Mouse (Mus musculus) liver, adult 2 months (tissue): ENCODE measurements around the gene Espn. TPM values are rescaled to one million over a fixed set of nuclear protein-coding genes. Genes with fewer than 3 reads are reported as not detected.

Experiments used
- DNase-seq: peaks from one replicate; pipeline ENCODE4 v3.0.0-alpha.2; 2011; ENCODE audit warnings: low read depth, low spot score; ENCODE audit errors: extremely low read depth
- H3K27ac ChIP-seq: fragments of 200-500 bp; replicated peaks from 2 replicates; pipeline ENCODE4 v1.5.1; 2012; ENCODE audit warnings: low read depth, mild to moderate bottlenecking, control low read depth, inconsistent platforms, low read length; ENCODE audit not compliant: insufficient read depth
- H3K27me3 ChIP-seq: fragments of 200-500 bp; 2 replicates; pipeline ENCODE4 v1.6.1; 2012; ENCODE audit warnings: mild to moderate bottlenecking, moderate library complexity, low read length, inconsistent platforms; ENCODE audit not compliant: control insufficient read depth, insufficient read depth
- H3K36me3 ChIP-seq: fragments of 200-500 bp; 2 replicates; pipeline ENCODE4 v1.6.1; 2012; ENCODE audit warnings: low read length, inconsistent platforms; ENCODE audit not compliant: control insufficient read depth, insufficient read depth
- H3K4me1 ChIP-seq: fragments of 200-500 bp; 2 replicates; pipeline ENCODE4 v1.6.1; 2011; ENCODE audit warnings: low read length; ENCODE audit not compliant: control insufficient read depth, insufficient read depth
- H3K4me3 ChIP-seq: fragments of 200-500 bp; 2 replicates; pipeline ENCODE4 v1.5.1; 2011; ENCODE audit warnings: low read depth, mild to moderate bottlenecking, control low read depth, low read length, moderate library complexity; ENCODE audit not compliant: insufficient read depth
- H3K79me2 ChIP-seq: fragments of 200-500 bp; 2 replicates; pipeline ENCODE4 v1.6.1; 2012; ENCODE audit warnings: inconsistent platforms, mild to moderate bottlenecking, low read length, moderate library complexity; ENCODE audit not compliant: control insufficient read depth, insufficient read depth
- H3K9ac ChIP-seq: fragments of 200-500 bp; 2 replicates; pipeline ENCODE4 v1.6.1; 2012; ENCODE audit warnings: low read depth, mild to moderate bottlenecking, control low read depth, inconsistent platforms, low read length
- CTCF ChIP-seq: fragments of 200-500 bp; IDR thresholded peaks from 2 replicates; pipeline ENCODE4 v1.5.1; 2011; ENCODE audit warnings: low read depth, low read length, control low read depth
- POLR2A ChIP-seq: fragments of 200-500 bp; IDR thresholded peaks from 2 replicates; pipeline ENCODE4 v1.6.1; 2011; ENCODE audit warnings: low read length, control low read depth; ENCODE audit not compliant: insufficient read depth; ENCODE audit errors: extremely low read depth
- WGBS: fragments of 180-500 bp; shearing (Covaris S2); methylation state at CpG from one replicate; pipeline ENCODE4 v1.1.7; 2018; 5-methylcytosine and 5-hydroxymethylcytosine counted together
- polyA plus RNA-seq: library from polyadenylated mRNA; depleted of rRNA; stranded (reverse); fragments of >200 nt; gene quantifications from 2 replicates; pipeline ENCODE4 v1.2.3, GENCODE M21; 2012
- total RNA-seq: library from RNA; depleted of rRNA; stranded (reverse); fragments of >200 nt; gene quantifications from 2 replicates; pipeline ENCODE4 v1.2.3, GENCODE M21; 2014

Espn gene
- total and polyA plus RNA-seq, 2 experiments, result 0.28 to 1.4 TPM

GRCm38 (mm10) chr4:152140441-152140840 is 11.7 kb downstream of the Espn start:
- Histone ChIP-seq H3K9ac (no peak overlapping the region), H3K27ac (no peak overlapping the region), H3K36me3 (no peaks in the 10 kb centered on the region), H3K4me3 (no peak overlapping the region), H3K4me1 (peaks cover 5% of the 10 kb centered on the region; the same call in 1 of the 2 replicates), H3K79me2 (no peaks in the 10 kb centered on the region), H3K27me3 (no peaks in the 10 kb centered on the region)
- 30% methylated on average over 6 of the region's 6 CpGs for WGBS
- peak; percentile 83 for TF ChIP-seq CTCF
- no peak for TF ChIP-seq POLR2A
- DNase-seq, result peak; percentile 24

- peak overlapping the region; percentile 38; the same call in 1 of the 2 replicates for H3K9ac ChIP-seq
- H3K27ac ChIP-seq, result no peak overlapping the region
- peak; percentile 61 for DNase-seq
- H3K4me1 ChIP-seq, result peaks cover 5% of the 10 kb centered on the region; the same call in 1 of the 2 replicates
- H3K36me3 ChIP-seq, result no peaks in the 10 kb centered on the region
- peak overlapping the region; percentile 67 for H3K4me3 ChIP-seq
- no peaks in the 10 kb centered on the region for H3K27me3 ChIP-seq
- 3% methylated on average over 51 of the region's 51 CpGs for whole genome bisulfite sequencing
- H3K79me2 ChIP-seq, result no peaks in the 10 kb centered on the region
- TF ChIP-seq POLR2A (no peak), CTCF (peak; percentile 90)
Measured at GRCm38 (mm10) chr4:152138497-152139260, 13.5 kb downstream of the Espn start.

GRCm38 (mm10) chr4:152136876-152137250 is 15.3 kb downstream of the Espn start:
- no peak overlapping the region for H3K27ac ChIP-seq

GRCm38 (mm10) chr4:152136112-152136875 is 15.9 kb downstream of the Espn start:
- Histone ChIP-seq H3K9ac (no peak overlapping the region), H3K4me1 (peaks cover 5% of the 10 kb centered on the region; the same call in 1 of the 2 replicates), H3K79me2 (no peaks in the 10 kb centered on the region), H3K27me3 (no peaks in the 10 kb centered on the region), H3K27ac (no peak overlapping the region), H3K36me3 (no peaks in the 10 kb centered on the region), H3K4me3 (no peak overlapping the region)
- peak; percentile 18 for DNase-seq
- WGBS, result 58% methylated on average over 6 of the region's 6 CpGs
- no peak for TF ChIP-seq POLR2A
- peak; percentile 64 for TF ChIP-seq CTCF

More at GRCm38 (mm10) chr4:152136876-152137250, 15.3 kb downstream of the Espn start:
- H3K27me3 ChIP-seq, result no peaks in the 10 kb centered on the region
- no peak overlapping the region for H3K9ac ChIP-seq
- no peak for TF ChIP-seq CTCF
- TF ChIP-seq POLR2A, result no peak
- H3K36me3 ChIP-seq, result no peaks in the 10 kb centered on the region
- no peaks in the 10 kb centered on the region for H3K79me2 ChIP-seq
- WGBS, result 98% methylated on average over 2 of the region's 2 CpGs
- H3K4me1 ChIP-seq, result peaks cover 5% of the 10 kb centered on the region; the same call in 1 of the 2 replicates
- H3K4me3 ChIP-seq, result no peak overlapping the region
- DNase-seq, result no peak

GRCm38 (mm10) chr4:152135363-152135762 is 16.8 kb downstream of the Espn start:
- TF ChIP-seq POLR2A (no peak), CTCF (no peak)
- Histone ChIP-seq H3K79me2 (no peaks in the 10 kb centered on the region), H3K4me1 (peaks cover 5% of the 10 kb centered on the region; the same call in 1 of the 2 replicates), H3K27ac (no peak overlapping the region), H3K27me3 (no peaks in the 10 kb centered on the region), H3K9ac (no peak overlapping the region), H3K36me3 (no peaks in the 10 kb centered on the region), H3K4me3 (no peak overlapping the region)
- 77% methylated on average over 12 of the region's 12 CpGs for WGBS
- no peak for DNase-seq
